Mouse (Mus musculus): ENCODE measurements around the gene B3gntl1.
"Not testable (repeated sequence)": the region's sequence is repeated elsewhere in the genome, so short reads cannot be mapped to it uniquely, and the experiment has no call there.

B3gntl1 gene

GRCm38 (mm10) chr11:121685491-121686001 lies 12.6 kb upstream of the B3gntl1 start:
- DNase-seq (ENCODE audit: low read depth, low spot score): peak; percentile 47

- no peak for DNase-seq (ENCODE audit: low read depth, low spot score)
Observed at GRCm38 (mm10) chr11:121683243-121683642, 10.3 kb upstream of the B3gntl1 start.

GRCm38 (mm10) chr11:121680750-121681149 lies 7.8 kb upstream of the B3gntl1 start:
- DNase-seq (ENCODE audit: low read depth, low spot score): no peak

GRCm38 (mm10) chr11:121679581-121679980 lies 6.6 kb upstream of the B3gntl1 start:
- no peak for DNase-seq (ENCODE audit: low read depth, low spot score)

GRCm38 (mm10) chr11:121676836-121677235 lies 3.9 kb upstream of the B3gntl1 start:
- no peak for DNase-seq (ENCODE audit: low read depth, low spot score)

GRCm38 (mm10) chr11:121673629-121674028 lies 676 bp upstream of the B3gntl1 start:
- DNase-seq (ENCODE audit: low read depth, low spot score): no peak

GRCm38 (mm10) chr11:121672312-121672989 lies 502 bp downstream of the B3gntl1 start:
- DNase-seq (ENCODE audit: low read depth, low spot score): no peak

- no peak for DNase-seq (ENCODE audit: low read depth, low spot score)
Observed at GRCm38 (mm10) chr11:121670926-121671325, 2.0 kb downstream of the B3gntl1 start.

- DNase-seq (ENCODE audit: low read depth, low spot score): no peak
Observed at GRCm38 (mm10) chr11:121668776-121669175, 4.2 kb downstream of the B3gntl1 start.

- no peak for DNase-seq (ENCODE audit: low read depth, low spot score)
Observed at GRCm38 (mm10) chr11:121667541-121667940, 5.4 kb downstream of the B3gntl1 start.

- DNase-seq (ENCODE audit: low read depth, low spot score): no peak
Observed at GRCm38 (mm10) chr11:121661116-121661515, 11.8 kb downstream of the B3gntl1 start.

- not testable (repeated sequence) for DNase-seq (ENCODE audit: low read depth, low spot score)
Observed at GRCm38 (mm10) chr11:121660604-121661003, 12.3 kb downstream of the B3gntl1 start.

- DNase-seq (ENCODE audit: low read depth, low spot score): no peak
Observed at GRCm38 (mm10) chr11:121658151-121658550, 14.8 kb downstream of the B3gntl1 start.

GRCm38 (mm10) chr11:121655807-121656511 lies 17.0 kb downstream of the B3gntl1 start:
- no peak for DNase-seq (ENCODE audit: low read depth, low spot score)

GRCm38 (mm10) chr11:121655166-121655806 lies 17.7 kb downstream of the B3gntl1 start:
- no peak for DNase-seq (ENCODE audit: low read depth, low spot score)

GRCm38 (mm10) chr11:121654406-121654945 lies 18.5 kb downstream of the B3gntl1 start:
- no peak for DNase-seq (ENCODE audit: low read depth, low spot score)

GRCm38 (mm10) chr11:121653631-121654030 lies 19.3 kb downstream of the B3gntl1 start:
- DNase-seq (ENCODE audit: low read depth, low spot score): no peak

- peak; percentile 38 for DNase-seq (ENCODE audit: low read depth, low spot score)
Observed at GRCm38 (mm10) chr11:121652547-121653305, 20.2 kb downstream of the B3gntl1 start.

GRCm38 (mm10) chr11:121651983-121652382 lies 21.0 kb downstream of the B3gntl1 start:
- DNase-seq (ENCODE audit: low read depth, low spot score): peak; percentile 65

GRCm38 (mm10) chr11:121651556-121651955 lies 21.4 kb downstream of the B3gntl1 start:
- no peak for DNase-seq (ENCODE audit: low read depth, low spot score)

- DNase-seq (ENCODE audit: low read depth, low spot score): no peak
Observed at GRCm38 (mm10) chr11:121650668-121651067, 22.3 kb downstream of the B3gntl1 start.

Measured in skeletal muscle tissue, adult 2 months (tissue).